In the genomic region with DNA sequence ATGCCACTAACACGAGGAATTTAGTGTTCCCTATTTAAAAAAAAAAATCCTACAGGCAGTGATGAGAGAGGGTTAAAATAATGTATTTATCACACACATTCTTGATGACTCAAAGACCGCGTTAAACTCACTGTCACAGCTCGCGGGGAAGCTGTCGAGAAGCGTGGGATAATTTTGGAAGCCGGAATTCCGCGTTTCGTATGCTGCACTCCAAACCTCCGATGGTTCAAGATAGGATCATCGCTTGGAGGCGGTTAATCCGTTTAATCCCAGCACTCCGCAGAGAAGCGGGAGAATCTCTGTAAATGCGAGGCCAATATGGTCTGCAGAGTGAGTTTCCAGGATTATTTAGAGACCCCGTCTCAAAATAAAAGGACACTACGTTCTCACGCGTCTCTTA, we compare ENCODE assay signal across 8 mouse cellular contexts. TPM values are rescaled to one million over a fixed set of nuclear protein-coding genes. Genes with fewer than 3 reads are reported as not detected.
A peak's percentile ranks its signal among the peaks of the same experiment; 100 is the strongest.
DNase-seq lines count a peak whose midpoint lies in the region; ATAC-seq and TF ChIP-seq lines count a peak whose summit lies in the region.

No protein-coding gene starts in this region.

- H3K4me3 ChIP-seq in kidney, embryonic 16.5 days (ENCODE audit: low read length): peak overlapping the region; percentile 70
- H3K4me3 ChIP-seq in MEL (ENCODE audit: control insufficient read depth in 1 of 2, insufficient read depth in 1 of 2, low read depth in 2 of 2, low read length in 2 of 2) (peak overlapping the region; percentile 81 to 98), macrophage (ENCODE audit: inconsistent target) (peak overlapping the region; percentile 95)
- peak overlapping the region; percentile 97 for H3K4me3 ChIP-seq in forebrain, embryonic 12.5 days (replicated peaks)

- no peaks in the 10 kb centered on the region for H3K27me3 ChIP-seq in kidney, embryonic 16.5 days (ENCODE audit: insufficient read depth, low read length)
- no peaks in the 10 kb centered on the region for H3K27me3 ChIP-seq in MEL (ENCODE audit: control insufficient read depth in 1 of 2, insufficient read depth in 2 of 2, low read length in 2 of 2)
- H3K27me3 ChIP-seq in forebrain, embryonic 12.5 days: no peaks in the 10 kb centered on the region

- peak in 1 of 2 experiments; percentile 51; a peak in 1 of 4 replicates for TF ChIP-seq POLR2A in MEL (IDR thresholded peaks at IDR 0.05; ENCODE audit: control insufficient read depth in 1 of 2, insufficient read depth in 1 of 2, low read depth in 1 of 2, low read length in 2 of 2, poor library complexity in 1 of 2)

- TF ChIP-seq CTCF in MEL (IDR thresholded peaks at IDR 0.05 in 2 of 3, conservative IDR thresholded peaks at IDR 0.05 in 1 of 3; ENCODE audit: control insufficient read depth in 1 of 3, insufficient read depth in 1 of 3, low read depth in 2 of 3, low read length in 3 of 3, poor library complexity in 1 of 3, severe bottlenecking in 1 of 3): no peak

- peaks cover 43% of the 10 kb centered on the region for H3K79me2 ChIP-seq in MEL (ENCODE audit: control insufficient read depth, insufficient read depth, low read length, poor library complexity)
- H3K79me2 ChIP-seq in macrophage (ENCODE audit: inconsistent target): peaks cover 49% of the 10 kb centered on the region

- under 1% methylated on average over 22 of the region's 22 CpGs for WGBS in kidney, embryonic 16.5 days
- under 1% methylated on average over 22 of the region's 22 CpGs for WGBS in forebrain, embryonic 12.5 days
- 11% methylated on average over 22 of the region's 22 CpGs for WGBS in macrophage (ENCODE audit: missing documents)

- no peak for TF ChIP-seq EP300 in MEL (IDR thresholded peaks at IDR 0.05; ENCODE audit: low read depth in 1 of 2, low read length in 2 of 2)

- peaks cover 16% of the 10 kb centered on the region for H3K4me1 ChIP-seq in kidney, embryonic 16.5 days (ENCODE audit: insufficient read depth, low read length)
- peaks cover 11 to 26% of the 10 kb centered on the region in 2 experiments for H3K4me1 ChIP-seq in MEL (ENCODE audit: control insufficient read depth in 1 of 2, insufficient read depth in 2 of 2, low read length in 2 of 2)
- peaks cover 13% of the 10 kb centered on the region for H3K4me1 ChIP-seq in forebrain, embryonic 12.5 days

- ATAC-seq in kidney, embryonic 16.5 days (ENCODE audit: low FRiP score, low TSS enrichment): peak; percentile 5; the same call in 1 of the 2 replicates
- no peak; the same call in 1 of the 2 replicates for ATAC-seq in forebrain, embryonic 12.5 days (ENCODE audit: low FRiP score)

- peaks cover 21% of the 10 kb centered on the region for H3K36me3 ChIP-seq in kidney, embryonic 16.5 days (ENCODE audit: insufficient read depth, low read length)
- H3K36me3 ChIP-seq in MEL (ENCODE audit: control insufficient read depth in 1 of 2, insufficient read depth in 2 of 2, low read length in 2 of 2) (peaks cover 10 to 42% of the 10 kb centered on the region in 2 experiments), macrophage (ENCODE audit: inconsistent target) (no peaks in the 10 kb centered on the region)
- H3K36me3 ChIP-seq in forebrain, embryonic 12.5 days (replicated peaks): peaks cover 21% of the 10 kb centered on the region

- H3K4me2 ChIP-seq in kidney, embryonic 16.5 days (replicated peaks; ENCODE audit: low read depth, low read length): peak overlapping the region; percentile 64
- peak overlapping the region; percentile 62 for H3K4me2 ChIP-seq in forebrain, embryonic 12.5 days

- peak overlapping the region; percentile 88 for H3K9ac ChIP-seq in kidney, embryonic 16.5 days (replicated peaks; ENCODE audit: low read length)
- H3K9ac ChIP-seq in MEL (ENCODE audit: control insufficient read depth, low read depth, low read length, poor library complexity, severe bottlenecking): peak overlapping the region; percentile 98
- peak overlapping the region; percentile 95 for H3K9ac ChIP-seq in forebrain, embryonic 12.5 days

- TF ChIP-seq RAD21 in MEL (IDR thresholded peaks at IDR 0.05; ENCODE audit: low read depth, low read length): no peak

- DNase-seq in kidney, adult 9 months: no peak
- peak; percentile 80 for DNase-seq in MEL (ENCODE audit: low read depth, low spot score)
- peak; percentile 31 for DNase-seq in kidney, postnatal 10 days
- DNase-seq in yolk sac, embryonic 10.5 days (ENCODE audit: low spot score): no peak
- DNase-seq in adrenal gland, postnatal 25 days: no peak

- H3K27ac ChIP-seq in kidney, embryonic 16.5 days (ENCODE audit: low read length): peak overlapping the region; percentile 48; the same call in 1 of the 2 replicates
- H3K27ac ChIP-seq in MEL (ENCODE audit: control insufficient read depth, low read depth, low read length) (peak overlapping the region; percentile 84), macrophage (peak overlapping the region; percentile 78; the same call in 1 of the 2 replicates)
- H3K27ac ChIP-seq in forebrain, embryonic 12.5 days: peak overlapping the region; percentile 90

- no peaks in the 10 kb centered on the region for H3K9me3 ChIP-seq in kidney, embryonic 16.5 days (ENCODE audit: low read length)
- no peaks in the 10 kb centered on the region for H3K9me3 ChIP-seq in MEL (replicated peaks; ENCODE audit: insufficient read depth, low read length)
- no peaks in the 10 kb centered on the region for H3K9me3 ChIP-seq in forebrain, embryonic 12.5 days

TF ChIP-seq in MEL, 35 proteins besides CTCF, POLR2A, EP300 and RAD21:
- TF ChIP-seq RCOR1 (IDR thresholded peaks at IDR 0.05; ENCODE audit: low read depth, low read length) (peak; percentile 23; the same call in 1 of the 2 replicates), MAZ (IDR thresholded peaks at IDR 0.05; ENCODE audit: low read depth, low read length) (no peak), ZNF384 (IDR thresholded peaks at IDR 0.05; ENCODE audit: low read depth, low read length) (no peak), ZMIZ1 (IDR thresholded peaks at IDR 0.05; ENCODE audit: low read depth, low read length) (no peak), ETS1 (IDR thresholded peaks at IDR 0.05; ENCODE audit: low read depth, low read length) (0 out of 2 replicates have a peak, but pooled peaks have one; percentile 1), CHD1 (IDR thresholded peaks at IDR 0.05; ENCODE audit: low read depth, low read length) (peak; percentile 75; the same call in 1 of the 2 replicates)

RNA-seq across cellular contexts. Expression of a gene that starts 6.9 kb away (rescaled TPM):
- polyA plus RNA-seq in kidney, embryonic 16.5 days (2015; fragmentation: Nextera tagmentation; extraction: Ambion mirVana): 171 and 189 TPM in 2 replicates
- total RNA-seq in MEL (2012; rRNA removed): 326 and 387 TPM in 2 replicates
- polyA plus RNA-seq in MEL (2012; ENCODE audit: insufficient read depth in 1 of 2, insufficient read length in 2 of 2, low read depth in 1 of 2, low replicate concordance in 2 of 2, missing spikeins in 1 of 2) (1,000 to 10,000 TPM in 1 of 2 experiments, 100 to 1,000 TPM in 1; 921 to 2,567 TPM), macrophage (2018) (144 to 314 TPM (median 269 TPM) in 3 replicates)
- 200 and 213 TPM in 2 replicates for polyA plus RNA-seq in forebrain, embryonic 12.5 days (2016; fragmentation: Nextera tagmentation; extraction: Ambion mirVana)
- 100 to 1,000 TPM in 4 of 26 experiments, 10 to 100 TPM in 22; 33.0 to 111 (median 80.5) TPM for total RNA-seq in macrophage (2018; cell fraction: chromatin; rRNA removed)
- 100 to 1,000 TPM; 113 to 164 (median 130) TPM for total RNA-seq in macrophage (2018; cell fraction: cytosol; rRNA removed)
- 100 to 1,000 TPM in 5 of 26 experiments, 10 to 100 TPM in 21; 43.4 to 154 (median 69.8) TPM for total RNA-seq in macrophage (2018; cell fraction: nucleus; rRNA removed)
- 196 and 228 TPM in 2 replicates for total RNA-seq in adrenal gland, postnatal 25 days (2021)

RNA-seq across cellular contexts. Expression of a gene that starts 58.6 kb away (rescaled TPM):
- polyA plus RNA-seq in kidney, embryonic 16.5 days (2015; fragmentation: Nextera tagmentation; extraction: Ambion mirVana): 0.89 and 1.1 TPM in 2 replicates
- total RNA-seq in MEL (2012; rRNA removed): 0.07 and 0.12 TPM in 2 replicates
- polyA plus RNA-seq in MEL (2012; ENCODE audit: insufficient read depth in 1 of 2, insufficient read length in 2 of 2, low read depth in 1 of 2, low replicate concordance in 2 of 2, missing spikeins in 1 of 2): 1 to 10 TPM in 1 of 2 experiments, not detected in 1; 1.4 TPM
- 7.7 and 9.5 TPM in 2 replicates for polyA plus RNA-seq in forebrain, embryonic 12.5 days (2016; fragmentation: Nextera tagmentation; extraction: Ambion mirVana)
- under 1 TPM in 4 of 26 experiments, not detected in 22; 0.21 to 0.45 (median 0.27) TPM for total RNA-seq in macrophage (2018; cell fraction: chromatin; rRNA removed)
- total RNA-seq in macrophage (2018; cell fraction: cytosol; rRNA removed): under 1 TPM in 13 of 26 experiments, not detected in 13; 0.03 to 0.13 (median 0.06) TPM
- total RNA-seq in macrophage (2018; cell fraction: nucleus; rRNA removed): under 1 TPM in 14 of 26 experiments, not detected in 12; 0.17 to 0.84 (median 0.29) TPM
- polyA plus RNA-seq in macrophage (2018): 0.08 TPM in 1 of 3 replicates, not detected in the others
- total RNA-seq in adrenal gland, postnatal 25 days (2021): not detected in 2 replicates

Comparison
In these comparisons a context has a peak if more than half of its experiments do, and no peak if none do; other contexts are left out.
1. DNase-seq: peak in MEL (single experiment) and kidney, postnatal 10 days (single experiment); none in kidney, adult 9 months (single experiment), yolk sac, embryonic 10.5 days (single experiment) and adrenal gland, postnatal 25 days (single experiment).
2. Peak in every context shown above with its lines, with median percentiles within 50 percentile points of each other: H3K27ac ChIP-seq, H3K4me3 ChIP-seq and H3K9ac ChIP-seq.